Mouse (Mus musculus) stomach, embryonic 15.5 days (tissue): ENCODE measurements at regions not wholly inside any gene's neighbourhood (a gene's known extent, or its start where the extent isn't known, plus 50 kb on each side); places are given as distances from the start of the nearest gene placed in this dataset.
"Not testable (repeated sequence)": the region's sequence is repeated elsewhere in the genome, so short reads cannot be mapped to it uniquely, and the experiment has no call there.

Experiments
- ATAC-seq: fragments of 200-750 bp; cut with Nextera tagmentation; 2 replicates; pipeline ENCODE4 v1.8.0; 2017; ENCODE audit warnings: low read depth, moderate number of reproducible peaks, moderate TSS enrichment; ENCODE audit not compliant: insufficient read depth, low FRiP score
- H3K27ac ChIP-seq: fragments of 300-500 bp; sonication (generic); 2 replicates; pipeline ENCODE4 v1.5.1; 2015; ENCODE audit warnings: mild to moderate bottlenecking, inconsistent platforms
- H3K27me3 ChIP-seq: fragments of 300-500 bp; sonication (generic); replicated peaks from 2 replicates; pipeline ENCODE4 v1.6.1; 2015; ENCODE audit warnings: inconsistent platforms
- H3K36me3 ChIP-seq: fragments of 300-500 bp; sonication (generic); 2 replicates; pipeline ENCODE4 v1.6.1; 2015; ENCODE audit warnings: inconsistent platforms
- H3K4me1 ChIP-seq: fragments of 300-500 bp; sonication (generic); 2 replicates; pipeline ENCODE4 v1.6.1; 2015; ENCODE audit warnings: inconsistent platforms
- H3K4me2 ChIP-seq: fragments of 300-500 bp; sonication (generic); 2 replicates; pipeline ENCODE4 v1.6.1; 2015; ENCODE audit warnings: mild to moderate bottlenecking, inconsistent platforms
- H3K4me3 ChIP-seq: fragments of 300-500 bp; sonication (generic); replicated peaks from 2 replicates; pipeline ENCODE4 v1.5.1; 2015; ENCODE audit warnings: inconsistent platforms
- H3K9ac ChIP-seq: fragments of 300-500 bp; sonication (generic); 2 replicates; pipeline ENCODE4 v1.6.1; 2015; ENCODE audit warnings: inconsistent platforms
- H3K9me3 ChIP-seq: fragments of 300-500 bp; sonication (generic); 2 replicates; pipeline ENCODE4 v1.6.1; 2016; ENCODE audit warnings: inconsistent platforms
- WGBS: fragments of 180-500 bp; shearing (Covaris S2); methylation state at CpG from one replicate; pipeline ENCODE4 v1.1.7; 2015; 5-methylcytosine and 5-hydroxymethylcytosine counted together

DNA sequence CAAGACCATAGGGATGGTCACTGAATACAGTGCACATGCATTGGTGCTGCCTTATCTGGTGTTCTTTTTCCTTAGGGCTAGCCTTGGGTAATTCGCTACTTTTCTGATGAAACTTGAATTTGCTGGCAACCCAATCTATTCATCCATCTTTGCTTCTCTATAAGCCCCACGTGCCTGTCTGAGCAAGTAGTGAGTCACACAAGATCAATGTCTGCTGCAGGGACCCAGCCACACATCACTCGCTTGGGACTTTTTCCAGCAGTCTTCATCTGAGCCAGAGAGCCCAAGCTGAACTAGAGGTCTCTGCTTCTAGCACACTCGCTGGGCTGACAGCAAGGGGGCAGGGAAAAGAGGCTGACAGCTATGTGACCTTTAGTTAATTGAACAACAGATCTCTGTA, 464.3 kb upstream of the Nmur2 start:
- no peak overlapping the region for H3K4me2 ChIP-seq
- H3K4me1 ChIP-seq: no peaks in the 10 kb centered on the region
- H3K9me3 ChIP-seq: no peaks in the 10 kb centered on the region
- no peaks in the 10 kb centered on the region for H3K27me3 ChIP-seq
- no peak overlapping the region for H3K27ac ChIP-seq
- 63% methylated on average over 4 of the region's 4 CpGs for WGBS
- H3K9ac ChIP-seq: no peak overlapping the region
- no peak overlapping the region for H3K4me3 ChIP-seq
- H3K36me3 ChIP-seq: no peaks in the 10 kb centered on the region
- no peak for ATAC-seq

DNA sequence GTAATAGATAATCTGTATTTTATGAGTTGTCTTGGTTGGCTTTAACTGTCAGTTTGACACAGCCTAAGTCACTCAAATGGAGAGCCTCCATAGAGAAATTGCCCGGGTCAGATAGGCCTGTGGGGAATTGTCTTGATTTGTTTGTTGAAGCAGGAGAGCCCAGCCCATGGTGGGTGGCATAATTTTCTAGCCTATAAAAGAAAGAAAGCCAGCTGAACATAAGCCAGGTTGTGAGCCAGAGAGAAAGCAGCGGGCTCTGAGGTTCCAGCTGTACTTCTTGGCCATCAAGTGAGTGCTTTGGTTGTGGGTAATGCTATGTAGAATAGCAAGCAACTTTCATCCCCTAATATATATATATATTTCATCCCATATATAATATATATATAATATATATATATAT, 474.1 kb upstream of the Nmur2 start:
- Histone ChIP-seq H3K27ac (no peak overlapping the region), H3K36me3 (no peaks in the 10 kb centered on the region), H3K9ac (no peak overlapping the region), H3K4me3 (no peak overlapping the region), H3K4me2 (no peak overlapping the region), H3K9me3 (no peaks in the 10 kb centered on the region), H3K4me1 (no peaks in the 10 kb centered on the region), H3K27me3 (no peaks in the 10 kb centered on the region)
- 75% methylated on average over 2 of the region's 2 CpGs for WGBS
- no peak for ATAC-seq

DNA sequence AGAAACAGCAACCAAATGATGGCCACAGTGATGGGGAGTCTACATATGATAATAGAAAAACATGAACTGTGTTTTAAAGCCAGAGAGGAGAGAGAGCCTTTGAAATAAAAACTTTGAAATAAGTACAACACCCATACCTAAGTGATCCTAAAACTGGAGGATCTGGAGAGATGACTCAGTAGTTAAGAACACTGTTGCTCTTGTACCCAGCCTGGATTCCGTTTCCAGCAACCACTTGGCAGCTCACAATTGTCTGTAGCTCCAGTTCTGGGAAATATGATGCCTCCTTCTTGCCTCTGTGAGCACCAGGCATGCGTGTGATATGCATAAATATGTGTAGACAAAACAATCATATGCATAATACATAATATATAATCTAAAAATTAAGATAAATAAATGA, 477.7 kb upstream of the Nmur2 start:
- WGBS: 66% methylated on average over 2 of the region's 2 CpGs
- no peaks in the 10 kb centered on the region for H3K27me3 ChIP-seq
- H3K4me3 ChIP-seq: no peak overlapping the region
- H3K4me2 ChIP-seq: no peak overlapping the region
- H3K4me1 ChIP-seq: no peaks in the 10 kb centered on the region
- no peak for ATAC-seq
- no peaks in the 10 kb centered on the region for H3K36me3 ChIP-seq
- no peak overlapping the region for H3K27ac ChIP-seq
- no peaks in the 10 kb centered on the region for H3K9me3 ChIP-seq
- no peak overlapping the region for H3K9ac ChIP-seq

DNA sequence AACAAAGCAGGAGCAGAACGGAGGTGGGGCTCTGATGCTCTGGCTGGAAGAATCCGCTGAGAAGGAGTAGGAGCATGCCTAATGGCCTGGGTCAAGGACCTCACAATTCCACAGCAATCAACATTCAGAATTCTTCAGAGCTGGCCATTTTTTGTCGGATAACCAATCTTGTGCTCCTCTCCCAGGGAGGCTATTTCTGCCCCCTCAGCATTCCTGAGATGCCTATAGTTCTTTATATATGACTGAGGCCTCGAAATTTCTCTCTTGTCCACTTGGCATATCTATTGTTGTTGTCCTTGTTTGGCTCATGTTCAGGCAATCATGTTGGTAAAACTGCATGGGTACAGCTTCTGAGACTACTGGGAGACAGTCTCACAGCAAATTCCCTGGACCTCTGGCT, 460.5 kb upstream of the Gria1 start:
- no peak for ATAC-seq
- 27% methylated on average over 4 of the region's 4 CpGs for WGBS
- Histone ChIP-seq H3K36me3 (no peaks in the 10 kb centered on the region), H3K4me1 (no peaks in the 10 kb centered on the region), H3K9ac (no peak overlapping the region), H3K27me3 (no peaks in the 10 kb centered on the region), H3K4me2 (no peak overlapping the region), H3K27ac (no peak overlapping the region), H3K9me3 (no peaks in the 10 kb centered on the region), H3K4me3 (no peak overlapping the region)

DNA sequence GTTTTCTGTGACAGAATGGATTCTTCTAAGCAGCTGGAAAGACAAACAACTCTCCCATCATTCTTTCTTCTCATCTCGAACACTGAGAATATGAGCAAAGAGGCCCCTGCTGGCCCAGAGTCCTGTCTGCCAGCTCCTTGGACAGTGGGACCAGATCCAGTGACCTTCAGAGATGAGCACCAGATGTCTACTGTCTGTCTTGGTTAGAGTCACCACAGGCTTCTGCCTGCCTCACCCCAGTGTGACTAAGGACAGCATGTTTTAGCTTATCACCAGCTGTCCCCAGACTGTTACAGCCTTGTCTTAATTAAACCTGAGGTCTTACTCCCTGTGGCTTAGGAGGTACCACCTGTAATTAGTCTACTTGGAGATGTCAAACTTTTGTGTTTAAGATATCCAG, 454.9 kb upstream of the Gria1 start:
- 48% methylated on average over 1 of the region's 1 CpGs for WGBS
- H3K9me3 ChIP-seq: no peaks in the 10 kb centered on the region
- H3K27me3 ChIP-seq: no peaks in the 10 kb centered on the region
- H3K27ac ChIP-seq: no peak overlapping the region
- no peak overlapping the region for H3K9ac ChIP-seq
- no peaks in the 10 kb centered on the region for H3K4me1 ChIP-seq
- H3K36me3 ChIP-seq: no peaks in the 10 kb centered on the region
- no peak for ATAC-seq
- H3K4me2 ChIP-seq: no peak overlapping the region
- no peak overlapping the region for H3K4me3 ChIP-seq

DNA sequence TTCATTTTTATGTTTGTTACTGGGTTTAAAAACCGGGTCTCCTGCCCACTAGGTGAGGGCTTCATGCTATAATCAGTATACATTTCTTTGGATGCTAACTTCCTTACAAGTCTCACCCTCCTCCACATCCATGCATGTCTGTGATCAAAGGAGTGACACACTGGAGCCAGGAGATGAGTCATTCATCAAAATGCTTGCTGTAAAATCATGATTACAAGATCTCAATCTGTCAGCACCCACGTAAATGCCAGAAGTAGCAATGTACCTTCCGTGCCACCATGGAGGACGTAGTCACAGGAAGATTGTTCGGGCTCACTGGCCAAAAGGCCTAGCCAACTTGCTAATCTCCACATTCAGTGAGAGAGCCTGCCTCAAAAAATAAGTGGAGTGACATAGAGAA, 431.2 kb upstream of the Gria1 start:
- no peak for ATAC-seq
- no peak overlapping the region for H3K4me2 ChIP-seq
- H3K9me3 ChIP-seq: no peaks in the 10 kb centered on the region
- H3K9ac ChIP-seq: no peak overlapping the region
- H3K27me3 ChIP-seq: no peaks in the 10 kb centered on the region
- H3K4me1 ChIP-seq: no peaks in the 10 kb centered on the region
- no peak overlapping the region for H3K27ac ChIP-seq
- WGBS: 81% methylated on average over 5 of the region's 5 CpGs
- H3K36me3 ChIP-seq: no peaks in the 10 kb centered on the region
- no peak overlapping the region for H3K4me3 ChIP-seq

DNA sequence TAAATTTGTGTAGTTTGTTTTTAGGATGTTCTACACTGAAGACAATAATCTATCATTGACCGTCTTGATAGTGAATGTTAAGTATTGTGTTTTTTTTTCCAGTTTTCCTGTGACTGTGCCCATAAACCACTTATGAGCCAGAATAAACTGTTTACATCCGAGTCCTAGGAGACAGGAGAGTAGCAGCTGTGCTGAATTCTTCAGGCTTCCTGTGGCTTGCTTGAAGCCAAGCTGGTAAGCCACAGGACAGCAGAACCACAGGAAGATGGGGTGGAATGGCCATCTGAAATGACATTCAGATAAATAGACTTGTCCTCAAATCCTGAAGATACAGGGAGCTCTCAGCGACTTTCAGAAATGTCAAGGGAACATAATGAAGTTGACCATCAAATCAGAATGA, 428.1 kb upstream of the Gria1 start:
- H3K9me3 ChIP-seq: no peaks in the 10 kb centered on the region
- H3K4me1 ChIP-seq: no peaks in the 10 kb centered on the region
- no peak overlapping the region for H3K27ac ChIP-seq
- ATAC-seq: no peak
- no peaks in the 10 kb centered on the region for H3K27me3 ChIP-seq
- H3K4me3 ChIP-seq: no peak overlapping the region
- H3K4me2 ChIP-seq: no peak overlapping the region
- no peaks in the 10 kb centered on the region for H3K36me3 ChIP-seq
- WGBS: 43% methylated on average over 3 of the region's 3 CpGs
- no peak overlapping the region for H3K9ac ChIP-seq

DNA sequence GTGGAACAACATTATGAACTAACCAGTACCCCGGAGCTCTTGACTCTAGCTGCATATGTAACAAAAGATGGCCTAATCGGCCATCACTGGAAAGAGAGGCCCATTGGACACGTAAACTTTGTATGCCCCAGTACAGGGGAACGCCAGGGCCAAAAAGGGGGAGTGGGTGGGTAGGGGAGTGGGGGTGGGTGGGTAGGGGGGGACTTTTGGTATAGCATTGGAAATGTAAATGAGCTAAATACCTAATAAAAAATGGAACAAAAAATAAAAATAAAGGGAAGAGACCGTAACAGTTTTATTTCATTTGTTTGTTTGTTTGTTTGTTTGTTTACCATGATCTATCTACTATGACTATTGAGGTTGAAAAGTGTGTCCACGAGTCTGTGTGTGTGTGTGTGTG, 417.8 kb upstream of the Gria1 start:
- not testable (repeated sequence) for H3K27me3 ChIP-seq, H3K4me3 ChIP-seq, H3K4me2 ChIP-seq, H3K36me3 ChIP-seq, H3K4me1 ChIP-seq, H3K9me3 ChIP-seq, H3K9ac ChIP-seq, H3K27ac ChIP-seq
- peak; percentile 66; the same call in 1 of the 2 replicates for ATAC-seq
- 82% methylated on average over 4 of the region's 6 CpGs for WGBS

DNA sequence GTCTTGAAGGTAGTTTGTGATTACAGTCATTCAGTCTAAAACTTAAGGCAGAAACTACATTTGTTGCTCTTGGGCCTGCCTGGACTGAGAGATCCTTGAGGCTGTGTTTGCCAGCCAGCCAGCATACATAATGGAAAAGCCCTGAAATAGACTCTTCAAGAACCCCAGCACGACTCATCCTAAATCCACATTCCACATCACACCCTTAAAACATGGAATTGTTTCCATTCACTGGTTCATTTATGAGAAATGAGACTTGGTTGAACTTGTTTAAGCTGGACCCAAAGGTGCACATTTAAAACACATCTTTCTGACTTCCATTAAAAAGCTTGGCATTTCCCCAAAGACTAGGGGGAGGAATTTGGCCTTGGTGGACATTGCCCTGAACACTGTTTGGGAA, 407.4 kb upstream of the Gria1 start:
- WGBS: 80% methylated on average over 1 of the region's 1 CpGs
- Histone ChIP-seq H3K27ac (no peak overlapping the region), H3K36me3 (no peaks in the 10 kb centered on the region), H3K9me3 (no peaks in the 10 kb centered on the region), H3K9ac (no peak overlapping the region), H3K4me3 (no peak overlapping the region), H3K4me1 (no peaks in the 10 kb centered on the region), H3K27me3 (no peaks in the 10 kb centered on the region), H3K4me2 (no peak overlapping the region)
- ATAC-seq: no peak

DNA sequence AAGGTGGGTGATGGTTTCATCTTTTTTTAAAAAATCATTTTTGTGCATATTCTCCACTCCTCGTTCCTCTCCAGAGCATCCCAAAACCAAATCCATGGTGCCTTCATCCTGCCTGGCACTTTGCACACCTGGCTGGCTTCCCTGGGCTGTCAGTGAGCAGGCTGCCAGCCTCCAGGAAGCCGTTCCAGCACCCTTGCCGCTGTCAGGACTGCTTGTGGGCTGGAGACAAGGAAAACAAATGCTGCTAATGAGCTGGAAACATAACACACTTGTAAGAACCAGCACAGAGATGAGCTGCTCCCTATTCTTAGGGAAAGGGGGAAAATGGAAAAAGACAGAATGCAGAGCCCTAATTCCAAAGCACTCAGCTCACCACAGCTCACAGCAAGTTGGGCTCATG, 383.5 kb upstream of the Gria1 start:
- no peak for ATAC-seq
- 57% methylated on average over 3 of the region's 3 CpGs for WGBS
- H3K4me1 ChIP-seq: no peaks in the 10 kb centered on the region

DNA sequence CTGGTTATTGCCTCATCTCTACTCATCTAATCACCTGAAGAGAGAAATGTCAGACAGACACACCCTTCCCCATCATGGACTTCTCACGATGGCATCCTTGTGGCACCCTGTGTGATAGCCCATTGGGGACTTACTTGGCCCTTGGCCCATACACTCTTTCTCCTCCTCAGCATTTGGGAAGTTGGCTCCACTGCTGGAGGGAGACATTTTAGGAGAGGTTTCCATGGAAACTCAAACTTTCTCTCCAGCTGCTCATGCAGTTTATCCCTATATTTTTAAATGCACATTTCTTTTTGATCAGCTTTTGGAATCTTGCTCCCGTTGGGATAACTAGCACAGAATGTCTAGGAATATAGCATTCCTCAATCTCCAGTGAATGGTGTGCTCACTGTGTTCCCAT, 377.7 kb upstream of the Gria1 start:
- H3K4me1 ChIP-seq: no peaks in the 10 kb centered on the region
- no peaks in the 10 kb centered on the region for H3K27me3 ChIP-seq
- H3K36me3 ChIP-seq: no peaks in the 10 kb centered on the region
- ATAC-seq: no peak
- WGBS: 72% methylated on average over 2 of the region's 2 CpGs
- H3K9ac ChIP-seq: no peak overlapping the region
- H3K4me2 ChIP-seq: no peak overlapping the region
- no peaks in the 10 kb centered on the region for H3K9me3 ChIP-seq
- no peak overlapping the region for H3K27ac ChIP-seq
- no peak overlapping the region for H3K4me3 ChIP-seq

More for the DNA sequence above, 383.5 kb upstream of the Gria1 start:
- H3K9ac ChIP-seq: no peak overlapping the region
- no peaks in the 10 kb centered on the region for H3K36me3 ChIP-seq
- no peak overlapping the region for H3K4me2 ChIP-seq
- no peaks in the 10 kb centered on the region for H3K9me3 ChIP-seq
- H3K27me3 ChIP-seq: no peaks in the 10 kb centered on the region
- no peak overlapping the region for H3K4me3 ChIP-seq
- H3K27ac ChIP-seq: no peak overlapping the region

DNA sequence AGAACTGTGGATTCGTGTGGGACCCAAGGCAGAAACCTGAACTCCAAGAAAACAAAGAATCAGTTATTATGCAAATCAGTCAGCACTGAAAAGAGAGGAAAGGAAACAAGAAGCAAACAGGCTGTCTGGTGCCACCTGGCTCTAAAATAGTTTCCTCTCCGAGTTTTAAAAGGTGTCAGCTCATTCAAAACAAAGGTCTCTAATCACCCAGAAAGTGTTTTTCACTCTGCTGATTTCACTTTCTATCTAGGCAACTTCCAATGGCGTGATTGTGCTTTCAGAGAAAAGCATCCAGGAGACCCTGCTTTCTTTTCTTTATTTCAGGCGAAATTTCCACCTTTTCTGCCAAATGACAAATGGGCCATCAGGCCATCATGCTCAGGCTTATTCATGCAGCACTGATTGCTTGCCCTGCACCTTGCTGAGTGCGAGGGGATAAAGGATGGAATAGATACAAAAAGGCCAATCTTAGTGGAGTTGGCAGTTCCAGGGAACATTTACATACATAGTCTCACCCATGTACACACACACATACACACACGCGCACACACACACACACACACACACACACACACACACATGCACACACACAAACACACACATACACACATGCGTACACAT, 374.5 kb upstream of the Gria1 start:
- no peaks in the 10 kb centered on the region for H3K4me1 ChIP-seq
- WGBS: 65% methylated on average over 8 of the region's 8 CpGs
- H3K4me2 ChIP-seq: no peak overlapping the region
- no peak overlapping the region for H3K4me3 ChIP-seq
- no peaks in the 10 kb centered on the region for H3K9me3 ChIP-seq
- no peak overlapping the region for H3K9ac ChIP-seq
- no peak overlapping the region for H3K27ac ChIP-seq
- no peaks in the 10 kb centered on the region for H3K36me3 ChIP-seq
- no peaks in the 10 kb centered on the region for H3K27me3 ChIP-seq
- ATAC-seq: no peak

DNA sequence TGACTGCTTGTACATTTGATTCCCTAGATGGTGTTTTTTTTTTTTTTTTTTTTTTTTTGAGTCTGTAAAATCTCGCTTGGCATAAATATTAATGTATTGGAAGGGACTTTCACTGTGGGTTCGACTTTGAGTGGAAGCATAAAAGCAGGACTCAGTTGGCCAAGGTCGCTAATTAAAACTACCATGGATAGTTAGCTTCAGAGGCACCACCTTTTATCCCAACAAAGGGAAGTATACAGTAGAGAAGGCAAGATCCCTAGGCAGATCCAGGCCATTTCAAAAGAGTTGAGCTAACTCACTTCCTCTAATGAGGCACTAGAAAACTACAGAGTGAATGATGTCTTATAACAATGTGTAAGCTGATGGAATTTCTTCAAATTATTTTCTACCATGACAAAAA, 369.5 kb upstream of the Gria1 start:
- no peak for ATAC-seq
- H3K4me3 ChIP-seq: no peak overlapping the region
- H3K27me3 ChIP-seq: no peaks in the 10 kb centered on the region
- H3K27ac ChIP-seq: no peak overlapping the region
- 77% methylated on average over 3 of the region's 3 CpGs for WGBS
- no peak overlapping the region for H3K4me2 ChIP-seq
- H3K4me1 ChIP-seq: no peaks in the 10 kb centered on the region
- no peaks in the 10 kb centered on the region for H3K9me3 ChIP-seq
- no peak overlapping the region for H3K9ac ChIP-seq
- H3K36me3 ChIP-seq: no peaks in the 10 kb centered on the region
